Mouse (Mus musculus): ENCODE results near the gene Mip. TPM values are rescaled to one million over a fixed set of nuclear protein-coding genes. Genes with fewer than 3 reads are reported as not detected.
"Not testable (repeated sequence)": the region's sequence is repeated elsewhere in the genome, so short reads cannot be mapped to it uniquely, and the experiment has no call there.

Mip gene
- polyA plus RNA-seq, 1 experiment from 2014 or later, result 0.33 TPM

DNA sequence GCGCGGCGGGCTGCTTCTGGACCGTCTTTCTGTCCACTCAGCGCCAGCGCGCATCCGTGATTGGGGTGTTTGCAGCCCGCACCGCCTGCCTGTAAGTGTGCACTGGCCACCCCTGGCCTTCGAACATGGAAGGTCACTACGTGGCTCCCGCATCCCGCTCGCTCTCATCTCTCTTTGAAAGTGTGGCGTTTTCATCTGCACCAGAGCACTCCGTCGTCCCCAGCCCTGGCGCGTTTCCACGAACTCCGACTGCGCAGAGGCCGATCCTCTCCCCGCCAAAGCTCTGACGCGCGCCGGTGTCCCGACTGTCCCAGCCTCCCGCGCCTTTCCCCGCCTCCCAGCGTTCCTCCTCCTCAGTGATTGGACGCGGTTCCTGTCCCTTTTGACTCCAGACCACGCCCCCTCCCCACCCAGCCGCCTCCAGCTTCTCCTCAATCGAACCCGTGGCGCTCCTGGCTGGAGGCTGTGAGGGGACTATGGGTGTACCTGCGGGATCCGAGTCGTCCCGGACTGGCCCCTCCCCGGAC, 31.6 kb upstream of the Mip start, which contains the start of gene Gls2:
Gene Gls2 (plus strand): TSS at position 434 of the 527 bp plus-strand sequence.
- Histone ChIP-seq H3K4me3 (peak within 1 kb of the TSS; percentile 85), H3K27ac (peak within 1 kb of the TSS; percentile 82), H3K9me3 (replicated peaks) (no peaks in the 10 kb centered on the region), H3K36me3 (no peaks in the 10 kb centered on the region), H3K4me1 (peaks cover 21% of the 10 kb centered on the region), H3K27me3 (ENCODE audit: low read depth, poor library complexity, severe bottlenecking) (peaks cover 32% of the 10 kb centered on the region)
- DNase-seq (ENCODE audit: low spot score), result peak; percentile 97
- WGBS, result under 1% methylated on average over 46 of the region's 46 CpGs

- H3K27me3 ChIP-seq (ENCODE audit: low read depth, poor library complexity, severe bottlenecking), result peaks cover 32% of the 10 kb centered on the region
- no peaks in the 10 kb centered on the region for H3K9me3 ChIP-seq (replicated peaks)
- peak overlapping the region; percentile 85 for H3K4me3 ChIP-seq
- DNase-seq (ENCODE audit: low spot score), result no peak
- H3K36me3 ChIP-seq, result no peaks in the 10 kb centered on the region
- WGBS, result 2% methylated on average over 66 of the region's 79 CpGs
- H3K4me1 ChIP-seq, result peaks cover 21% of the 10 kb centered on the region
- H3K27ac ChIP-seq, result peak overlapping the region; percentile 82
These were observed 30.8 kb upstream of the Mip start for GRCm38 (mm10) chr10:128194551-128195461.

- Histone ChIP-seq H3K4me3 (no peak overlapping the region), H3K27ac (no peak overlapping the region), H3K4me1 (peaks cover 4% of the 10 kb centered on the region; the same call in 1 of the 2 replicates), H3K36me3 (peaks cover 7% of the 10 kb centered on the region), H3K27me3 (ENCODE audit: low read depth, poor library complexity, severe bottlenecking) (peaks cover 4% of the 10 kb centered on the region), H3K9me3 (replicated peaks) (no peaks in the 10 kb centered on the region)
- DNase-seq (ENCODE audit: low spot score), result no peak
- 69% methylated on average over 6 of the region's 6 CpGs for WGBS
These were observed 23.8 kb upstream of the Mip start for GRCm38 (mm10) chr10:128201856-128202255.

GRCm38 (mm10) chr10:128204941-128205340, 20.7 kb upstream of the Mip start:
- DNase-seq (ENCODE audit: low spot score), result no peak
- WGBS, result 90% methylated on average over 15 of the region's 15 CpGs
- Histone ChIP-seq H3K27me3 (ENCODE audit: low read depth, poor library complexity, severe bottlenecking) (no peaks in the 10 kb centered on the region), H3K36me3 (peaks cover 21% of the 10 kb centered on the region), H3K4me1 (peaks cover 4% of the 10 kb centered on the region; the same call in 1 of the 2 replicates), H3K27ac (no peak overlapping the region), H3K9me3 (replicated peaks) (no peaks in the 10 kb centered on the region), H3K4me3 (no peak overlapping the region)

DNA sequence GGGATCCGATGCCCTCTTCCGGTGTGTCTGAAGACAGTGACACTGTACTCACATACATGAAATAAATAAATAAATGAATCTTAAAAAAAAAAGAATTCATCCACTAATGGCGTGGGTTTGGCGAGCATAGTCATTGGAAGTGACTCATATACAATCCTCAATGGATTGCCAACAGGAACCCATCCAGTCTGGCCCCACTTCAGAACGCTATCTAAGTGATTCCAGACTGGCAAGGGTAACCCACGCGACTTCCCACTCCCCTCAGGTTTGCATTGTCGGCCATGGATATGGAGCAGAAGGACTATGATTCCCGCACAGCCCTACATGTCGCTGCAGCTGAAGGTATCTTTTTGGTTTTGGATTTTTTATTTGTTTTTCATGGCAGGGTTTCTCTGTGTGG, 17.3 kb upstream of the Mip start:
- H3K4me3 ChIP-seq, result no peak overlapping the region
- no peak for DNase-seq (ENCODE audit: low spot score)
- H3K27ac ChIP-seq, result no peak overlapping the region
- H3K36me3 ChIP-seq, result peaks cover 26% of the 10 kb centered on the region
- WGBS, result 96% methylated on average over 10 of the region's 10 CpGs
- H3K27me3 ChIP-seq (ENCODE audit: low read depth, poor library complexity, severe bottlenecking), result peaks cover 4% of the 10 kb centered on the region
- H3K4me1 ChIP-seq, result peaks cover 18% of the 10 kb centered on the region
- H3K9me3 ChIP-seq (replicated peaks), result no peaks in the 10 kb centered on the region

GRCm38 (mm10) chr10:128209311-128210009, 16.2 kb upstream of the Mip start:
- Histone ChIP-seq H3K4me3 (no peak overlapping the region), H3K9me3 (replicated peaks) (no peaks in the 10 kb centered on the region), H3K36me3 (peaks cover 26% of the 10 kb centered on the region), H3K4me1 (peaks cover 18% of the 10 kb centered on the region), H3K27ac (no peak overlapping the region), H3K27me3 (ENCODE audit: low read depth, poor library complexity, severe bottlenecking) (peaks cover 15% of the 10 kb centered on the region)
- 91% methylated on average over 11 of the region's 11 CpGs for WGBS
- DNase-seq (ENCODE audit: low spot score), result no peak

DNA sequence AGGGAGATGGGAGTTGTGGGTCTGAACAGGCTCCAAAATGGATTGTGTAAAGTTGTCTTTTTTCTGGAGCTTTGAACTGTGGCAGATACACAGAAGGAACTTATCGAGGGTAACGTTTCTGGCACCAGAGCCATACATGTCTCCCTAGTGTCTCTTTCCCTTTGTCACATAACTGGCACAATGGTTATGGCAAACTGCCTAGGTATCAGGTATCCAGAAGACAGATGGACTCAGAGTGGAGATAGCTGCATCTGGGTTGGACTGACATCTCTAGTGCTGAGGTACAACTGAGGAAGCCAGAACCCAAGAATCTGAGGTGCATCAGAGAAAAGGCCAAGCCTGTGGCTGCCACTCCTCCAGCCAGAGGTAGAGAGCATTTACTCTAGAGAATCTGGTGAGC, 15.5 kb upstream of the Mip start:
- H3K9me3 ChIP-seq (replicated peaks), result no peaks in the 10 kb centered on the region
- peaks cover 21% of the 10 kb centered on the region for H3K27me3 ChIP-seq (ENCODE audit: low read depth, poor library complexity, severe bottlenecking)
- 0 out of 2 replicates have a peak overlapping the region, but pooled peaks have one; percentile 68 for H3K4me3 ChIP-seq
- peaks cover 18% of the 10 kb centered on the region for H3K4me1 ChIP-seq
- WGBS, result 94% methylated on average over 2 of the region's 2 CpGs
- H3K27ac ChIP-seq, result 0 out of 2 replicates have a peak overlapping the region, but pooled peaks have one; percentile 36
- peaks cover 26% of the 10 kb centered on the region for H3K36me3 ChIP-seq
- no peak for DNase-seq (ENCODE audit: low spot score)

GRCm38 (mm10) chr10:128210954-128211353, 14.7 kb upstream of the Mip start:
- Histone ChIP-seq H3K27me3 (ENCODE audit: low read depth, poor library complexity, severe bottlenecking) (peaks cover 22% of the 10 kb centered on the region), H3K27ac (peak overlapping the region; percentile 81), H3K36me3 (peaks cover 26% of the 10 kb centered on the region), H3K4me1 (peaks cover 18% of the 10 kb centered on the region), H3K4me3 (peak overlapping the region; percentile 68), H3K9me3 (replicated peaks) (no peaks in the 10 kb centered on the region)
- peak; percentile 54 for DNase-seq (ENCODE audit: low spot score)
- WGBS, result 34% methylated on average over 14 of the region's 14 CpGs

DNA sequence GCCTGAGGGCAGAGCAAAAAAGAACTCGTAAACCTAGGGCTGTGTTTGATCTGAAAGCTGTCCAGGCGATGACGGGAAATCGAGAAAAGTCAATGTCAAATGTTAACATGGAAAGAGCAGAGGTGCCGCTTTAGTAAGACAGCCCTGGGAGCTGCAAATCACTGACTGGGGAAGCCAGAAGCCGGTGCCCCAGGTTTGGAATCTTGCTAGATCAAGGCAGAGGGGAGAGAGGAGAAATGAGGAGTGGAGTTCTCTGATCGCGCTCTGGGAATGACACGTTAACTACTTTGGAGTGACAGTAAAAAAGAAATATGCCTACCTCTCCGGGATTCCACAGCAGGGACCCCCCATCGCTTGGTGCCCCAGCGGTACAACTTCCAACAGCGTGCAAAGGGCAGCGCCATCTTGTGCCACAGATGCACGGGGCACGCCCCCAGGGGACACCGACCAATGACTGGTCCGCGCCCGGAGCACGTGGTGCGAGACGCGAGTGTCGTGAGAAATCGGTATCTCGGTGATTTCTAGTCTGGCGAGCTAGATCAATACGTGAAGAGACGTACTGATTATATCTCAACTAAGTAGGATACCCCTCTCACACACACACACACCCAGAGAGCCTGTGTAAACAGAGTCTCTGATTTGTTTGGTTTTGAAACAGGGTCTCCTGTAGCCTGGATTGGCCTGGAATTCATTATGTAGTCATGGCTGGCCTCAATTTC, 14.1 kb upstream of the Mip start, which contains the start of gene Spryd4:
Gene Spryd4 (minus strand): TSS at position 418 of the 719 bp plus-strand sequence.
- H3K27me3 ChIP-seq (ENCODE audit: low read depth, poor library complexity, severe bottlenecking), result peaks cover 22% of the 10 kb centered on the region
- peaks cover 22% of the 10 kb centered on the region for H3K36me3 ChIP-seq
- peak within 1 kb of the TSS; percentile 68 for H3K4me3 ChIP-seq
- H3K9me3 ChIP-seq (replicated peaks), result no peaks in the 10 kb centered on the region
- peak within 1 kb of the TSS; percentile 81 for H3K27ac ChIP-seq
- peak; percentile 93 for DNase-seq (ENCODE audit: low spot score)
- WGBS, result under 1% methylated on average over 30 of the region's 30 CpGs
- peaks cover 18% of the 10 kb centered on the region for H3K4me1 ChIP-seq

- no peaks in the 10 kb centered on the region for H3K9me3 ChIP-seq (replicated peaks)
- WGBS, result 47% methylated on average over 6 of the region's 6 CpGs
- H3K4me3 ChIP-seq, result peak overlapping the region; percentile 68
- peaks cover 22% of the 10 kb centered on the region for H3K27me3 ChIP-seq (ENCODE audit: low read depth, poor library complexity, severe bottlenecking)
- peaks cover 18% of the 10 kb centered on the region for H3K4me1 ChIP-seq
- H3K27ac ChIP-seq, result peak overlapping the region; percentile 81
- peaks cover 19% of the 10 kb centered on the region for H3K36me3 ChIP-seq
- no peak for DNase-seq (ENCODE audit: low spot score)
These were observed 13.5 kb upstream of the Mip start for GRCm38 (mm10) chr10:128212148-128212547.

- Histone ChIP-seq H3K36me3 (peaks cover 19% of the 10 kb centered on the region), H3K27me3 (ENCODE audit: low read depth, poor library complexity, severe bottlenecking) (peaks cover 22% of the 10 kb centered on the region), H3K9me3 (replicated peaks) (no peaks in the 10 kb centered on the region), H3K27ac (peak overlapping the region; percentile 47), H3K4me1 (peaks cover 18% of the 10 kb centered on the region), H3K4me3 (peak overlapping the region; percentile 46)
- peak; percentile 66 for DNase-seq (ENCODE audit: low spot score)
- WGBS, result 2% methylated on average over 18 of the region's 18 CpGs
These were observed 12.7 kb upstream of the Mip start for GRCm38 (mm10) chr10:128212871-128213323.

GRCm38 (mm10) chr10:128214112-128214511, 11.5 kb upstream of the Mip start:
- peaks cover 22% of the 10 kb centered on the region for H3K27me3 ChIP-seq (ENCODE audit: low read depth, poor library complexity, severe bottlenecking)
- not testable (repeated sequence) for H3K4me3 ChIP-seq
- 94% methylated on average over 4 of the region's 4 CpGs for WGBS

More at GRCm38 (mm10) chr10:128214112-128214511, 11.5 kb upstream of the Mip start:
- H3K9me3 ChIP-seq (replicated peaks); H3K27ac ChIP-seq; DNase-seq (ENCODE audit: low spot score): not testable (repeated sequence)
- Histone ChIP-seq H3K36me3 (peaks cover 11% of the 10 kb centered on the region), H3K4me1 (peaks cover 18% of the 10 kb centered on the region)
